Mouse (Mus musculus) embryo, embryonic 10 days (tissue): ENCODE measurements at regions not wholly inside any gene's neighbourhood (a gene's known extent, or its start where the extent isn't known, plus 50 kb on each side); places are given as distances from the start of the nearest gene placed in this dataset.

Experiments
- DNase-seq: peaks from one replicate; pipeline ENCODE4 v3.0.0-alpha.2; 2015; ENCODE audit warnings: low spot score

DNA sequence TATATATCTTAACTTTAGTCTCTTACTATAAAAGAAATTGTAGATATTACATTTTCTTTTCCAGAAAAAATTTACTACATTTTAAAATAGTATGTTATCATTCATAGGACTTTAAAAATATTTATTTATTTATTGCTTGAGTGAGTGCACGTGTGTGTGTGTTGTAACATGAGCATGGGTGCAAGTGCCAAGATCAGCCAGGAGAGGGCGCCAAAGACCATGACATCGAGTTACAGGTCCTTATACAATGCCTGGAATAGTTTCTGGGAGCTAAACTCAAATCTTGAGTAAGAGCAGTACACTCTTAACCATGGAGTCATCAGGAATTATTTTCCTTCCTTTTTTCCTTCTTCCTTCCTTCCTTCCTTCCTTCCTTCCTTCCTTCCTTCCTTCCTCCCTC is 185.4 kb upstream of the Mageb4 start:
- DNase-seq: peak; percentile 61
